Mouse (Mus musculus) right cerebral cortex, adult 2 months (tissue): ENCODE measurements at regions not wholly inside any gene's neighbourhood (a gene's known extent, or its start where the extent isn't known, plus 50 kb on each side); places are given as distances from the start of the nearest gene placed in this dataset.

Source experiments
- DNase-seq, 2 experiments: peaks; one replicate each; pipeline ENCODE4 v3.0.0; 2021 to 2022; ENCODE audit warnings: low spot score in 2 of 2

GRCm38 (mm10) chr13:84399345-84400170 lies 177.5 kb downstream of the Tmem161b start:
- DNase-seq, result peak; percentile 44 to 52

DNA sequence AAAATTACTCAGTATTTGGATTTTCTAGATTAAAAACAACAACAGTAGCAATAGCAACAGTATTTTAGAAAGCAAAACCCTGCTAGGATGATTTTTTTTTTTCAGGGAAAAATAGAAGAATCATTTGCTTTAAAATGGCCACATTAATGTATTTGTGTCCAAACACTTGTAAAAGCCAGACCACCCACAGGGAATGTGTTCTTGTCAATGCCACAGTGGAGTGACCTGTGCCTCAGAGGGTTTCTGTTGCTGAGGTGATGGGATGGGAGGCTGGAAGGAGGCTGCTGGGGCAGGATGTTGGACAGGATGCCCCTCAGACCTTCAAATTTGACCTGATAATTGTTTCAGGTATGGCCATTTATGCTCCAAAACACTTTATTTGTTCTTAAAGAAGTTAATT lies 178.9 kb downstream of the Tmem161b start:
- no peak for DNase-seq

DNA sequence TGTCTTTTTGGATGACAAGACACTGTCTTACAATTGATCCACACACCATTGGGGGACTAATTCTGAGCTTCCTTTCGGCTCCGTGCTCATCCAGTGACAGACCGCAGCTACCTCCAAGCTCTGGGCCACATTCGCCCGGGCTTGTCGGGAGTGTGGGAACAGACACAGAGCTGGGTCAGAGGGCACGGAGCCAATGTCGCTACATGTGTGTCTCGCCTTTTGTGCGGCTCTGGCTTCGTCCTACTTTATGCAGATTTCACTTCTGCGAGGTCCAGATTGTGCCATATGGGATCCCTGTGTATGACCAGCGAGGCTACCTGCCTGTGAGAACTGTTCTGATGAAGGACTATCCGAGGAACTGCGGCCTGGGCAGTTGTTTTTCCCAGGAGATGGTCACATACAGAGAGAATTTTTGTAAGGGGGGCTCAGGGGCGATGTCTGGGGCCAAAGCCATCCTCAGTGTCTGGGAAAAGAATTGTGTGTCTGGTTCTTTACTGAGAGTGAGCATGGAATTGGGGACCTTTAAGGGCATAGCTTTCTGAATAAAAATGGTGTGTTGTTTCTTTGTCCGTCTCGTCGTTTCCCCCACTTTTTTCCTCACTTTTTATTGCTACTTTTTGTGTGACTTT lies 182.6 kb downstream of the Tmem161b start:
- no peak for DNase-seq

- no peak for DNase-seq
Measured at GRCm38 (mm10) chr13:84434444-84434843, 212.3 kb downstream of the Tmem161b start.

GRCm38 (mm10) chr13:84437586-84438443 lies 215.7 kb downstream of the Tmem161b start:
- no peak for DNase-seq

- no peak for DNase-seq
Measured at GRCm38 (mm10) chr13:84438444-84438766, 216.3 kb downstream of the Tmem161b start.

DNA sequence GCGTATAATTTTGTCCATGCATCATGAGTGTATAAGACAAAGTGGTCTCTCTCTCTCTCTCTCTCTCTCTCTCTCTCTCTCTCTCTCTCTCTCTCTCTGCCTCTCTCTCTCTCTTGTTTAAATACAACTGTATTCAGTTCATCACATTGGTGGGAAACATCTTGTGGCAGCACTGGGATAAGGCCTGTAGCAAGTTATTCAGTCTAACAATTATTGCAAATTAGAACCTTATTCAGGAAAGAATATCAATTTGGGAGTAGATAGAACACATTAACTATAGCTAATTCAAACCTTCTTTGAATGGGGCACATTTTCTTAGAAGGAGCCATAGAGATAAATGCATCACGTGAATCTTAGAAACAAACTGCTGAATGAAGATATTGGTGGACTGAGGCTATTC lies 226.4 kb downstream of the Tmem161b start:
- DNase-seq, result no peak

- peak; percentile 43 to 47 for DNase-seq
Measured at GRCm38 (mm10) chr13:84449001-84449551, 227.0 kb downstream of the Tmem161b start.
